Mouse (Mus musculus) erythroblast, embryonic 14.5 days (primary cell): Measurements from ENCODE around the gene Decr2. TPM values are rescaled to one million over a fixed set of nuclear protein-coding genes. Genes with fewer than 3 reads are reported as not detected.

ENCODE experiments used
- H3K27me3 ChIP-seq: 2 replicates; pipeline ENCODE4 v1.6.1; 2012; ENCODE audit warnings: inconsistent platforms; ENCODE audit not compliant: control insufficient read depth
- H3K36me3 ChIP-seq: 2 replicates; pipeline ENCODE4 v1.6.1; 2012; ENCODE audit warnings: mild to moderate bottlenecking, inconsistent platforms; ENCODE audit not compliant: control insufficient read depth
- H3K4me1 ChIP-seq: 2 replicates; pipeline ENCODE4 v1.6.1; 2012; ENCODE audit warnings: inconsistent platforms; ENCODE audit not compliant: control insufficient read depth
- H3K4me3 ChIP-seq: replicated peaks from 2 replicates; pipeline ENCODE3; 2012; ENCODE audit warnings: moderate library complexity, mild to moderate bottlenecking, inconsistent platforms
- H3K9me3 ChIP-seq: 2 replicates; pipeline ENCODE4 v1.6.1; 2012; ENCODE audit warnings: low read length, inconsistent platforms, mixed read lengths; ENCODE audit not compliant: control insufficient read depth
- GATA1 ChIP-seq: IDR thresholded peaks from 2 replicates; pipeline ENCODE4 v1.6.1; 2012; ENCODE audit warnings: low read length, inconsistent platforms, mixed read lengths
- TAL1 ChIP-seq: IDR thresholded peaks from 3 replicates; pipeline ENCODE4 v1.6.1; 2012; ENCODE audit warnings: low read length, inconsistent platforms, mixed read lengths
- polyA plus RNA-seq: library from polyadenylated mRNA; stranded (reverse); fragments of >175 nt; gene quantifications from 2 replicates; pipeline ENCODE4 v1.2.3, GENCODE M21; 2012

Gene Decr2
- polyA plus RNA-seq, result 0.02 TPM in 1 of 2 replicates, not detected in the other

DNA sequence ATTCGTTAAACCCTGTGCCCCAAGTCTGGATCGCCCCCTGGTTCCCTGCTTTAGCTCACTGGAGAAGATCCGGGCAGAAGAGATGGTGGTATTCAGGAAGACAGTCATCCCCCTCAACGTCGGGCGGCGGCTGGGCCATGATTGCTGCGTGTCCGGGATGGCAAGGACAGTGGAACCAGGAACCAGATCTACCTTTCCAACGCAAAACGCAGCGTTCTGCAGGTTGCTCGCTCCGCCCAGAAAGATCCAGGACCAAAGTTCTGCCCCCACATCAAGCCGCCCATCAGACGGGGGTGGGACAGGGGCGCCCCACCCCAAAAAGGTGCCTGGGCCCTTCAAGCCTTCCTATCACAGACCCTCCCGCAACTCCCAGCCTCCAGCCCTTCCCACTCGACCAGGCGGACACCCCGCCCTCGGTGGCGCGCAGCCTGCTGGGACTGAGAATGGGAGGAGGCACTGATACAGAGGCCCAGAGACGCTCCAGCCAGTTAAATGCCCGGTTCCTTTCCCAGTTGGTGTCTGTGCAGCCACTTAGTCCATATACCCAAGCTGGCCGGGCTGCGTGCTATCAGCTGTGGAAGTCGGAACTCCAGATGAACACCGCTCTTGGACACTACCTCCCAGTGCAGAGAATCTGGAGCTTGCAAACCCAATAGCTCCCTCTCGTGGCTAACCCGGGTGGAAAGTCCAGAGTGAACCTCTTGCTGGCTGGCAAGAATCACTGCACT is at the start of gene Decr2:
Gene Decr2, minus strand, starts transcription at position 433 of the 728 bp plus-strand sequence.
- TF ChIP-seq TAL1, result no peak
- no peak for TF ChIP-seq GATA1

DNA sequence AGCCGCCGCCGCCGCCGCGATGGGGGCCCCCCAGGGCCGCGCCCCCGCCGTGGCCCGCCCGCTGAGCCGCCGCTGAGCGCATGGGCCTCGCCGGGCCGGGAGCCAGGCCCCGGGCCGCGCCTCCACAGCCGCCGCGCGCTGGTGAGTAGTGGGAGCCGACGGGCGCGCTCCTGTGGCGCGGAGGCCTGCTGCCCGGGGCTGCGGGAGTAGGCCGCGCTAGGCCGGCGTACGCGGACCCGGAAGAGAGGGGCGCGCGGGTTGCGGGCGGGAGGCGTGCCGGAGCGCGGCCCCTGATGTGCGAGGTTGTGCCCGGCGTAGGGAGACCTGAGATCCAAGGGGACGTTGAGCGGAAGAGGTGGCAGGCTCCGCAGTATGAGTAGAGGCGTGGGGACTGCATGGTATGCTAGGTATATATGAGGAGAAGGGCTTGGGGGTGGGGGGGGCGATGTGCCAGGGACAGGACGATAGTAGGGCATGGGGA is 48.8 kb upstream of the Decr2 start:
- H3K9me3 ChIP-seq, result no peaks in the 10 kb centered on the region
- TF ChIP-seq GATA1, result no peak
- TF ChIP-seq TAL1, result no peak
- H3K27me3 ChIP-seq, result no peaks in the 10 kb centered on the region
- peaks cover 21% of the 10 kb centered on the region for H3K36me3 ChIP-seq
- peaks cover 42% of the 10 kb centered on the region for H3K4me1 ChIP-seq
- H3K4me3 ChIP-seq, result peak overlapping the region; percentile 93

More for the DNA sequence above, at the start of gene Decr2:
- Histone ChIP-seq H3K27me3 (no peaks in the 10 kb centered on the region), H3K36me3 (peaks cover 12% of the 10 kb centered on the region), H3K4me3 (peak within 1 kb of the TSS; percentile 66), H3K4me1 (peaks cover 27% of the 10 kb centered on the region), H3K9me3 (peaks cover 3% of the 10 kb centered on the region)

DNA sequence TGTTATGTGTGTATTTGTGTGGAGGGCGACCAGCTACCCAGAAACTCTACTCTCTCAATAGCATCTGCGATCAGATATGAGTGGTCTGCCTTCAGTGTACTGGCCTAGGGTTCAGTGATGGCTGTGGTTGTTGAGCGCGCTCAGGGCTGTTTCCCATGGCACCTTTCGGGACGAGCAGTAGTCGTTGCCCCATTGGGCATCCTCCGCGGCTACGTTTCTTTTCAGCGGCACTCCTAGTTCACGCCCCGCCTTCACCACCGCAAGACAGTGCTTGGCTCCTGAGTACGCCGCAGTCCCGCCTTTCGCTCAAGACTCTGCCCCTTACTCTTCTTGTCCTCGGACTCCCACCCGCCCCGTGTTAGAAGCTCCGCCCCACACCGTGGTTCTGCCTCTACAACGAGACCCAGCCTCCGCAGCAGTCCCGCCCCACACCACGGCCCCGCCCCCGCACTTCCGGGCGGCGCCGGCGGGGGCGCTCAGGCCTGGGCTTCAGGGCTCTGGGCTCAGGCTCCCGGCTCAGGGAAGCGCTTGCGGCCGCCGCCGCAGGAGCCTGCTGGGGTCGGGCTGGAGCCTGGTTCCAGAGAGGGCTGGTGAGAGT is 48.2 kb upstream of the Decr2 start, which contains the start of gene Axin1:
Gene Axin1, plus strand, starts transcription at position 450 of the 598 bp plus-strand sequence.
- TF ChIP-seq GATA1 (no peak; the same call in 1 of the 2 replicates), TAL1 (no peak)
- Histone ChIP-seq H3K9me3 (no peaks in the 10 kb centered on the region), H3K4me3 (peak within 1 kb of the TSS; percentile 93), H3K4me1 (peaks cover 42% of the 10 kb centered on the region), H3K36me3 (peaks cover 16% of the 10 kb centered on the region), H3K27me3 (no peaks in the 10 kb centered on the region)

DNA sequence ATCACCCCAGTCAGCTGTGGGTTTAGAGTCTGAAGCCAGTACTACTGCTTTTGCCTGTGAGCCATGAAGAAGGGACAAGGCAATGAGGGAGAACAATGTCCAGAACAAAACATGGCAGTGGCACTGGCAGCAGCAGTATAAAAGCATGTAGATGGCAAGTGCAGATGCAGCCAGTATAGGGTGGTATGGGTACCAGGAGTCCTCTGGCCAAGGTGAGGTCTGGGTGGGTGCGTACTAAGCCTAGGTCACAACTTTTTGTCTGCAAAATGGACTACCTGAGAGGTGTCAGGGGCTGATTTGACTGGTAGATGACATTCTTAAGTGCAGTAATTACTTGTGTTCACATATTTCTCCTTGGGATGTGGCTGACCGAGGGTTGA is 47.6 kb upstream of the Decr2 start:
- peaks cover 37% of the 10 kb centered on the region for H3K4me1 ChIP-seq

DNA sequence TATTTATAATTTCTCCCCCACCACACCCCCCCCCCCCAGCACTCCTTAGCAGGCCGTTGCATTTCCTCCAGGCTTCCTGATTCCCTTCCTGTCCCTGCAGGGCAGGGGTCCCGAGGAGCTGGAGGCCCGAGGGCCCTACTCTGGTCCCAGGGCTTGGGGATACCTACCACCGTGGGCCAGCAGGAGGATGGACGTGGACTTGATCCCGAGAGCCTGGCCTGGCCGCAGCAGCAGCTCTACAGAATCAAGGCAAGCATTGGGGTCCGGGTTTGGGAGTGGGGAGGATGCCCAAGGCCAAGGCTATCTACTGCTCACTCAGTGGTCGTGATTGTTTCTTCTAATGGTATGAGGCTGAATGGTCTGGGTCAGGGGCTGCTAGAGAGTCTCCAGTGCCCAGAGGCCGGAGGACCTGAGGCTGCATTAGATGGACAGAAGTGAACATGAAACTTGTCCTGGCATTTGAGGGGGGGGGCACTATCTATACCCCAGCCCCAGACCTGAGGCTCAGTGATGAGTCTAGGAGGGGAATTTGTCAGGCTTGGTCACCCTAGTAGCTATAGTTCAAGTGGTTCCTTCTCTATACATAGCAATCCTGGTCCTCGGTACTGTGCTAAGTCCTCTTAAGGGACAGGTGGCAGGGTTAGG is 47.1 kb upstream of the Decr2 start:
- Histone ChIP-seq H3K9me3 (no peaks in the 10 kb centered on the region), H3K27me3 (no peaks in the 10 kb centered on the region), H3K36me3 (peaks cover 13% of the 10 kb centered on the region), H3K4me1 (peaks cover 37% of the 10 kb centered on the region), H3K4me3 (peak overlapping the region; percentile 93)
- TF ChIP-seq GATA1, result no peak
- no peak for TF ChIP-seq TAL1

More for the DNA sequence above, 47.6 kb upstream of the Decr2 start:
- no peak for TF ChIP-seq GATA1
- no peak for TF ChIP-seq TAL1
- H3K9me3 ChIP-seq, result no peaks in the 10 kb centered on the region
- H3K36me3 ChIP-seq, result peaks cover 13% of the 10 kb centered on the region
- peak overlapping the region; percentile 93 for H3K4me3 ChIP-seq
- H3K27me3 ChIP-seq, result no peaks in the 10 kb centered on the region

DNA sequence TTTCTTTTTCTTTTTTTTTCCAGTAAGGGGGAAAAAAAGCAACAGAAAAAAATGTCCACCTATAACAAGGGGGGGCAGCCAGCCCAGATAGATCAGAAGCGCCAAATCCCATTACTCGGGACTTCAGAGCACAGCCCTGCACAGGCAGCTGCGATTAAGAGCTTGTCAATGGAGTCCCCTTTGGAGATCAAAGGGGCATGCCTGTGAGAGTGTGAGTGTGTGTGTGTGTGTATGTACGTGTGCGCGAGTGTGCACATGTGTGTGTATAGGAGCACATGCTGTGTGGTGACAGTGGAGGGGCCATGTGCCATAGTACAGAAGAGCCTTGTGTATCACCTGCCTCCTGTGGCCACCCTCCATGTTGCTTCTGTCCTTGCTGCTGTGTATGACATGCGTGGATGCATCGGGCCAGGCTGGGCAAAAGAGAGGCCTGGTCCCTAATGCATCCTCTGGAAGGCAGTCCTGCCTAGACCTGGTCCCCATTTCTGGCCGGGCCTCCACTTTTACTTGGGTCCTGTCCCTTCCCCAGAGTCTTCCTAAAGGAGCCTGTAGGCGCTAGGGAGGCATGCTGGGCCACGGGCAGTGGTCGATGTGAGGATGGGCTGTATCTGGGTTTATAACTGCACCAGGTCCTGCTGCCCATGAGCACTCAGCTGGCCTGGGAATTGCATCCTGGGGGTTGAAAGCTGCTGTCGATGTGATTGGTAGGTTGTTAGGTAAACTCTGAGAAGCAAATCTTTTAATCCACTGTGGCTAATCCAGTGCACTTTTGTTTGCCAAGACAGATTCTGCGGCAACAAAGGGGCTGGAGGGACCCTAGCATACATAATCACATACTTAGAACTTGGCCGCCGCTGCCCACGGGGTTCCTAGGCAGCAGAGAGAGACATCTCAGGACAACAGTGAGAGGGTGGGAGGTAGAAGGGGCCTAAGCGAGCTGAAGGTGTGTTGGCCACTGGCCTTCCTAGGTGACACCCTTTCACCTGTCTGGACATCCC is 42.0 kb upstream of the Decr2 start:
- H3K36me3 ChIP-seq, result peaks cover 59% of the 10 kb centered on the region
- no peak overlapping the region for H3K4me3 ChIP-seq

DNA sequence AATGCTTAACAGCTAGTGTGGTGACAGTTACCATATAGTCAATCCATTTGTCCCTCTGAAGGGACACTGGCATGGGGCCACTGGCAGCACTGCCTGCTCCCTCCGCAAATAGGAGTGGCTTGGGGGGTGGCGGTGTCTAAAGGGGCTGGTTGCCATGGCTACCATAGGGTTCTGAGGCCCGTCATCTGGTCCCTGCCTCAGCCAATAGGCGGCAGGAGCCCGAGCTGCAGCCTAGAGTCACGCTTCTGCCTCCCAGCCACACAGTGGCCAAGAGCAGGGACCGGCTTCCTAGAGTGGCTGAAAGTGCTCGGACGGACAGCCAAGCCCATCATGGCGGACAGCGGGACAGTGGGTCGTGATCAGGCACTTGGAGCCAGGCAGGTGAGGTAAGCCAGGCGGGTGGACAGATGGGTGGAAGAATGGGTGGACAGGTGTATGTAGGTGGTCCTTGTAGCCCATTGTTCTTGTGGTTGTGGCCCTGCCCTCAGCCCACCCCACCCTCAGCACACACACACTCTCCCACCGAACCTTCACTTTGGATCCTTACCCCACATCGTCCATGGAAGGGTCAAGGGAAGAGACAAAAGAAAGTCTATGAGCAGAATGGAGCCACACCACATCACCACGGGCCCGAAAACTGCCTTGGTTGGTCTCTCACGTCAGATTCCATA is 41.1 kb upstream of the Decr2 start:
- no peak overlapping the region for H3K4me3 ChIP-seq
- H3K36me3 ChIP-seq, result peaks cover 69% of the 10 kb centered on the region
- TF ChIP-seq GATA1 (no peak), TAL1 (no peak)
- H3K27me3 ChIP-seq, result no peaks in the 10 kb centered on the region
- no peaks in the 10 kb centered on the region for H3K9me3 ChIP-seq
- H3K4me1 ChIP-seq, result no peaks in the 10 kb centered on the region; the same call in 1 of the 2 replicates

More for the DNA sequence above, 42.0 kb upstream of the Decr2 start:
- peaks cover 1% of the 10 kb centered on the region for H3K4me1 ChIP-seq
- no peak for TF ChIP-seq TAL1
- TF ChIP-seq GATA1, result no peak
- H3K27me3 ChIP-seq, result no peaks in the 10 kb centered on the region
- H3K9me3 ChIP-seq, result no peaks in the 10 kb centered on the region

DNA sequence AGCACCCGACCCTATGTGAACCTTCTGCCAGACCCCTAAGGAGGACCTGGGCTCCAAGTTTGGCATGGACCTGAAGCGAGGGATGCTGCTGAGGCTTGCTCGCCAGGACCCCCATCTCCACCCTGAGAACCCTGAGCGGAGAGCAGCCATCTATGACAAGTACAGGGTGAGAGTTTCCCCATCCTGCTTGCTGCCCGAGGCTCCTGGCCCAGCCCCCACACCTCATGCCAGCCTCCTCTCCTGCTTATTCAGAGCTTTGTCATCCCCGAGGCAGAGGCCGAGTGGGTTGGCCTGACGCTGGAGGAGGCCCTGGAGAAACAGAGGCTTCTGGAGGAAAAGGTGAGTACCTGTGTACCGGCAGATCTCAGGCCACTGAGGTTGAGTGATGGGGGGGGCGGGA is 35.1 kb upstream of the Decr2 start:
- H3K4me1 ChIP-seq, result peaks cover 24% of the 10 kb centered on the region
- no peak overlapping the region for H3K4me3 ChIP-seq
- no peaks in the 10 kb centered on the region for H3K27me3 ChIP-seq
- H3K9me3 ChIP-seq, result no peaks in the 10 kb centered on the region
- H3K36me3 ChIP-seq, result peaks cover 57% of the 10 kb centered on the region
- no peak for TF ChIP-seq TAL1
- no peak for TF ChIP-seq GATA1
